ENCODE assay signal across 8 mouse cellular contexts in genomic region chr11:33873071-33873781, GRCm38 (mm10).
DNase-seq lines count a peak whose midpoint lies in the region; ATAC-seq and TF ChIP-seq lines count a peak whose summit lies in the region.

No protein-coding gene starts in this region.

- no peaks in the 10 kb centered on the region for H3K36me3 ChIP-seq in embryonic facial prominence, embryonic 11.5 days (replicated peaks; ENCODE audit: control insufficient read depth, insufficient read depth, low read depth, low read length)
- no peaks in the 10 kb centered on the region for H3K36me3 ChIP-seq in intestine, embryonic 16.5 days (ENCODE audit: control insufficient read depth, insufficient read depth, low read length)
- H3K36me3 ChIP-seq in lung, postnatal 0 days (ENCODE audit: insufficient read depth, low read length), result no peaks in the 10 kb centered on the region

- H3K9ac ChIP-seq in embryonic facial prominence, embryonic 11.5 days (replicated peaks; ENCODE audit: low read length), result no peak overlapping the region
- H3K9ac ChIP-seq in intestine, embryonic 16.5 days (ENCODE audit: low read depth, low read length), result no peak overlapping the region
- no peak overlapping the region for H3K9ac ChIP-seq in lung, postnatal 0 days (replicated peaks; ENCODE audit: low read depth)

- peak; percentile 82 for TF ChIP-seq EP300 in lung, postnatal 0 days (IDR thresholded peaks at IDR 0.05)

- 73% methylated on average over 10 of the region's 10 CpGs for WGBS in embryonic facial prominence, embryonic 11.5 days
- 45% methylated on average over 10 of the region's 10 CpGs for WGBS in intestine, embryonic 16.5 days
- 25% methylated on average over 10 of the region's 10 CpGs for WGBS in lung, postnatal 0 days

- peak; percentile 13 for DNase-seq in kidney, adult 9 months
- DNase-seq in kidney, adult 18-20 months, result no peak
- peak; percentile 48 for DNase-seq in embryonic facial prominence, embryonic 11.5 days (ENCODE audit: low spot score)
- peak; percentile 90 for DNase-seq in lung, postnatal 0 days (ENCODE audit: low spot score)
- DNase-seq in natural killer cell, adult 2 months (ENCODE audit: low spot score in 2 of 2), result no peak
- no peak for DNase-seq in layer of hippocampus, adult 8-10 months (ENCODE audit: low spot score in 2 of 2)
- no peak for DNase-seq in gastrocnemius, adult 18-20 months (ENCODE audit: low spot score)

- H3K9me3 ChIP-seq in embryonic facial prominence, embryonic 11.5 days (replicated peaks; ENCODE audit: control insufficient read depth, low read length), result no peaks in the 10 kb centered on the region; the same call in 1 of the 2 replicates
- H3K9me3 ChIP-seq in intestine, embryonic 16.5 days (ENCODE audit: control insufficient read depth, low read length), result no peaks in the 10 kb centered on the region
- no peaks in the 10 kb centered on the region for H3K9me3 ChIP-seq in lung, postnatal 0 days (ENCODE audit: low read length)

- ATAC-seq in embryonic facial prominence, embryonic 11.5 days (replicated peaks; ENCODE audit: insufficient number of reproducible peaks, low FRiP score, low TSS enrichment, low read depth), result no peak
- ATAC-seq in intestine, embryonic 16.5 days, result peak; percentile 97
- peak; percentile 91 for ATAC-seq in lung, postnatal 0 days

- H3K4me3 ChIP-seq in embryonic facial prominence, embryonic 11.5 days (ENCODE audit: low read depth, low read length), result no peak overlapping the region
- no peak overlapping the region for H3K4me3 ChIP-seq in intestine, embryonic 16.5 days (ENCODE audit: low read length)
- no peak overlapping the region for H3K4me3 ChIP-seq in lung, postnatal 0 days (ENCODE audit: low read depth, low read length)

- no peaks in the 10 kb centered on the region for H3K4me1 ChIP-seq in embryonic facial prominence, embryonic 11.5 days (ENCODE audit: control insufficient read depth, insufficient read depth, low read length)
- H3K4me1 ChIP-seq in intestine, embryonic 16.5 days (ENCODE audit: control insufficient read depth, insufficient read depth, low read length), result peaks cover 8% of the 10 kb centered on the region
- peaks cover 18% of the 10 kb centered on the region for H3K4me1 ChIP-seq in lung, postnatal 0 days (ENCODE audit: insufficient read depth, low read depth, low read length)

- no peak overlapping the region for H3K27ac ChIP-seq in embryonic facial prominence, embryonic 11.5 days (replicated peaks; ENCODE audit: low read depth, low read length)
- peak overlapping the region; percentile 59; the same call in 1 of the 2 replicates for H3K27ac ChIP-seq in intestine, embryonic 16.5 days (ENCODE audit: low read length)
- peak overlapping the region; percentile 54; the same call in 1 of the 2 replicates for H3K27ac ChIP-seq in lung, postnatal 0 days (ENCODE audit: low read length)

- no peaks in the 10 kb centered on the region for H3K27me3 ChIP-seq in embryonic facial prominence, embryonic 11.5 days (ENCODE audit: control insufficient read depth, insufficient read depth, low read length)
- H3K27me3 ChIP-seq in intestine, embryonic 16.5 days (replicated peaks; ENCODE audit: control insufficient read depth, insufficient read depth, low read length), result no peaks in the 10 kb centered on the region
- H3K27me3 ChIP-seq in lung, postnatal 0 days (replicated peaks; ENCODE audit: insufficient read depth, low read length), result no peaks in the 10 kb centered on the region

- H3K4me2 ChIP-seq in embryonic facial prominence, embryonic 11.5 days (ENCODE audit: low read depth, low read length), result no peak overlapping the region
- H3K4me2 ChIP-seq in intestine, embryonic 16.5 days (ENCODE audit: low read depth, low read length), result no peak overlapping the region
- H3K4me2 ChIP-seq in lung, postnatal 0 days (replicated peaks; ENCODE audit: low read depth, low read length), result no peak overlapping the region

- no peak for TF ChIP-seq CTCF in lung, postnatal 0 days (IDR thresholded peaks at IDR 0.05)

Comparison
In these comparisons a context has a peak if more than half of its experiments do, and no peak if none do; other contexts are left out.
1. DNase-seq: peak in kidney, adult 9 months (single experiment), embryonic facial prominence, embryonic 11.5 days (single experiment) and lung, postnatal 0 days (single experiment); none in kidney, adult 18-20 months (single experiment), natural killer cell, adult 2 months (0 of 2), layer of hippocampus, adult 8-10 months (0 of 2) and gastrocnemius, adult 18-20 months (single experiment).